Mouse (Mus musculus): ENCODE results near the gene Rhov.

GRCm38 (mm10) chr2:119314742-119315310 is 43.8 kb upstream of the Rhov start:
- TF ChIP-seq CTCF (IDR thresholded peaks at IDR 0.05; ENCODE audit: low read depth, low read length) (no peak), GATA2 (IDR thresholded peaks at IDR 0.05; ENCODE audit: borderline replicate concordance, low read depth, low read length) (no peak), GATA1 (IDR thresholded peaks at IDR 0.05; ENCODE audit: borderline replicate concordance, low read length) (no peak), TAL1 (conservative IDR thresholded peaks at IDR 0.05; ENCODE audit: low read depth, low read length) (no peak)

Measured in G1E (cell line).